In genomic region chr2:21167916-21168315, GRCm38 (mm10) we compare ENCODE assay signal across 24 mouse cellular contexts. TPM values are rescaled to one million over a fixed set of nuclear protein-coding genes. Genes with fewer than 3 reads are reported as not detected.
DNase-seq lines count a peak whose midpoint lies in the region; ATAC-seq lines count a peak whose summit lies in the region.
"Had no signal": no experiment of that assay in that cellular context is flagged by ENCODE, and none has a peak within 500 bp of the region (broad histone marks: within the 10 kb centered on the region; RNA-seq: fewer than 3 reads in every experiment).

No protein-coding gene starts in this region.

- no peak overlapping the region for H3K27ac ChIP-seq in forebrain, embryonic 15.5 days (replicated peaks)
- H3K27ac ChIP-seq: hindbrain, embryonic 13.5 days; limb, embryonic 12.5 days; liver, embryonic 12.5 days; neural tube, embryonic 15.5 days; stomach, embryonic 15.5 days had no signal

- H3K4me3 ChIP-seq in forebrain, embryonic 15.5 days: no peak overlapping the region
- H3K4me3 ChIP-seq: erythroblast, embryonic 14.5 days; hindbrain, embryonic 13.5 days; limb, embryonic 12.5 days; liver, embryonic 12.5 days; neural tube, embryonic 15.5 days; stomach, embryonic 15.5 days had no signal

- intact Hi-C loops in heart, postnatal 14 days (cut with DNase I): no loop called here

- H3K9ac ChIP-seq in forebrain, embryonic 15.5 days (replicated peaks): no peak overlapping the region
- H3K9ac ChIP-seq: hindbrain, embryonic 13.5 days; limb, embryonic 12.5 days; liver, embryonic 12.5 days; neural tube, embryonic 15.5 days; stomach, embryonic 15.5 days had no signal

- ATAC-seq in forebrain, embryonic 15.5 days (replicated peaks): no peak
- ATAC-seq: forebrain, embryonic 14.5 days; liver, embryonic 12.5 days; midbrain, embryonic 16.5 days had no signal

- WGBS in forebrain, embryonic 15.5 days: 96% methylated on average over 1 of the region's 1 CpGs

- H3K4me2 ChIP-seq in forebrain, embryonic 15.5 days (replicated peaks): no peak overlapping the region
- H3K4me2 ChIP-seq: hindbrain, embryonic 13.5 days; limb, embryonic 12.5 days; liver, embryonic 12.5 days; neural tube, embryonic 15.5 days; stomach, embryonic 15.5 days had no signal

- H3K4me1 ChIP-seq in forebrain, embryonic 15.5 days: no peaks in the 10 kb centered on the region
- H3K4me1 ChIP-seq: hindbrain, embryonic 13.5 days; limb, embryonic 12.5 days; liver, embryonic 12.5 days; neural tube, embryonic 15.5 days; stomach, embryonic 15.5 days had no signal

- peak; percentile 9 for DNase-seq in adrenal gland, postnatal 10 days
- no peak for DNase-seq in adrenal gland, adult 18-20 months (ENCODE audit: low spot score in 2 of 2)
- DNase-seq in 3134 (ENCODE audit: extremely low read depth, insufficient read length, low spot score): peak; percentile 21
- peak; percentile 16 for DNase-seq in gastrocnemius, postnatal 10 days
- peak; percentile 35 to 55 for DNase-seq in heart, postnatal 14 days
- no peak for DNase-seq in cerebellum, adult 8-10 months
- DNase-seq in right cerebral cortex, postnatal 25 days: no peak
- DNase-seq: cerebellum, adult 2 months; kidney, adult 9 months; kidney, postnatal 4 days; layer of hippocampus, adult 9-11 months; lung, adult 2 months; thymus, postnatal 14 days had no signal

- no peaks in the 10 kb centered on the region for H3K27me3 ChIP-seq in forebrain, embryonic 15.5 days
- H3K27me3 ChIP-seq: hindbrain, embryonic 13.5 days; limb, embryonic 12.5 days; liver, embryonic 12.5 days; neural tube, embryonic 15.5 days; stomach, embryonic 15.5 days had no signal

- no peaks in the 10 kb centered on the region for H3K9me3 ChIP-seq in forebrain, embryonic 15.5 days
- H3K9me3 ChIP-seq: G1E; hindbrain, embryonic 13.5 days; limb, embryonic 12.5 days; liver, embryonic 12.5 days; neural tube, embryonic 15.5 days; stomach, embryonic 15.5 days had no signal

- H3K36me3 ChIP-seq in forebrain, embryonic 15.5 days: no peaks in the 10 kb centered on the region
- H3K36me3 ChIP-seq: G1E; hindbrain, embryonic 13.5 days; limb, embryonic 12.5 days; liver, embryonic 12.5 days; neural tube, embryonic 15.5 days; stomach, embryonic 15.5 days had no signal

RNA-seq across cellular contexts. Expression of gene Enkur, which starts 37.2 kb away (rescaled TPM):
- total RNA-seq in adrenal gland, postnatal 10 days (2021): 1 to 10 TPM; 1.0 to 1.6 TPM
- total RNA-seq in adrenal gland, adult 18-20 months (2021): under 1 TPM; 0.43 to 0.99 TPM
- total RNA-seq in gastrocnemius, postnatal 10 days (2021): 1 to 10 TPM; 4.1 to 5.3 TPM
- 1 to 10 TPM; 3.8 to 4.4 TPM for total RNA-seq in heart, postnatal 14 days (2021)
- 2.4 and 4.7 TPM in 2 replicates for polyA plus RNA-seq in forebrain, embryonic 15.5 days (2015; fragmentation: Nextera tagmentation; extraction: Ambion mirVana)
- total RNA-seq: megakaryocyte-erythroid progenitor cell, adult 5-6 weeks had no signal
- polyA plus RNA-seq: erythroblast, embryonic 14.5 days; G1E; limb, embryonic 12.5 days; liver, embryonic 12.5 days had no signal

RNA-seq across cellular contexts. Expression of gene Thnsl1, which starts 37.6 kb away (rescaled TPM):
- total RNA-seq in adrenal gland, postnatal 10 days (2021): 1 to 10 TPM; 5.7 to 7.6 TPM
- total RNA-seq in adrenal gland, adult 18-20 months (2021): 1 to 10 TPM; 5.6 to 6.2 TPM
- total RNA-seq in gastrocnemius, postnatal 10 days (2021): 1 to 10 TPM; 2.9 to 4.1 TPM
- total RNA-seq in heart, postnatal 14 days (2021): 1 to 10 TPM; 5.0 to 5.5 TPM
- 25.8 and 26.9 TPM in 2 replicates for polyA plus RNA-seq in forebrain, embryonic 15.5 days (2015; fragmentation: Nextera tagmentation; extraction: Ambion mirVana)
- polyA plus RNA-seq: erythroblast, embryonic 14.5 days had no signal

Comparison
In these comparisons a context has a peak if more than half of its experiments do, and no peak if none do; other contexts are left out.
1. DNase-seq: peak in adrenal gland, postnatal 10 days (single experiment), 3134 (single experiment), gastrocnemius, postnatal 10 days (single experiment) and heart, postnatal 14 days (2 of 2); none in adrenal gland, adult 18-20 months (0 of 2), cerebellum, adult 8-10 months (single experiment) and right cerebral cortex, postnatal 25 days (single experiment).